ENCODE assay signal across 8 mouse cellular contexts in the genomic region with DNA sequence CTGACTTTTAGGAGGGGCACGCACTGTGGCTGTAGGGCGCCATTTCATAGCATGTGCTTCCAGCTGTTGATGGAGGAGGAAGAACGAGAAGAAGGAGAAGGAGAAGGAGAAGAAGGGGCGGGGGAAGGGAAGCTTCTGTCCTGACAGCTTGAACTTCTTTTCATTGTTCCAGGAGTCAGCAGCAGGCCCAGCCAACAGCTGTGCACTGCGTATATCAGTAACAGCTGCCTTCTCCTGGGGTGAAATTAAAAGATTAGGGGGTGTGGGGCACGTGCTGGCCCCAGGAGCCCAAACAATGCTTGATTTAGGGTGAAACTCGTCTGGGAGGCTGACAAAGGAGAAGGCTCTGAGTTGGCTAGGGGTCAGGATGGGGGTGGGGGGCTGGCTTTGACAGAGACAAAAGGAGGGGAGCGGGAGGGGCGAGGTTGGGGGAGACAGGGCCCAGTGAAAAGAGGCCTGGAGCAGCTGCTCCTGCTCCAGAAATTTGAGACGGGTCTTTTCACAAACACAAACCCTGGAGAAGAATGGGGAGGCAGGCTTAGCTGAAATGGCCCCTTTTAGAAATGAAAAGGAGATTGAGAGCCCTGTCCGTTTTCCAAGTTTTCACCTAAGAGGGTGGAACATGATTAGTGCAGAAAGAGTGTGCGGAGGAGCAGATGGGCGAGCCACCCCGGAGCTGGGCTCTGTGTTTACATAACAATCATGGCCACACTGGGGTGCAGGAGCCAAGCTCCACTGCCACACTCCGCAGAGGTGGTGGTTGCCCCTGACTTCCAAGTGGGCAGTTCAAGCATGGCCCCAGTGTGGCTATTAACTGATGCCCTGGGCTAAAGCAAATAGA.
A peak's percentile ranks its signal among the peaks of the same experiment; 100 is the strongest.
DNase-seq lines count a peak whose midpoint lies in the region; ATAC-seq and TF ChIP-seq lines count a peak whose summit lies in the region.

No protein-coding gene starts in this region.

- TF ChIP-seq EP300 in ES-Bruce4 (IDR thresholded peaks at IDR 0.05; ENCODE audit: insufficient read depth, low read depth, low read length) = peak; percentile 95

- no peaks in the 10 kb centered on the region for H3K27me3 ChIP-seq in ES-Bruce4 (ENCODE audit: control insufficient read depth, insufficient read depth, low read length, poor library complexity, severe bottlenecking)
- H3K27me3 ChIP-seq in forebrain, embryonic 13.5 days = peaks cover 49% of the 10 kb centered on the region
- peaks cover 69% of the 10 kb centered on the region for H3K27me3 ChIP-seq in midbrain, embryonic 11.5 days (ENCODE audit: control insufficient read depth, insufficient read depth, low read length)

- 4% methylated on average over 15 of the region's 15 CpGs for WGBS in forebrain, embryonic 13.5 days
- WGBS in midbrain, embryonic 11.5 days = 1% methylated on average over 15 of the region's 15 CpGs

- peaks cover 35% of the 10 kb centered on the region for H3K4me1 ChIP-seq in ES-Bruce4 (ENCODE audit: control insufficient read depth, insufficient read depth, low read length)
- peaks cover 76% of the 10 kb centered on the region for H3K4me1 ChIP-seq in forebrain, embryonic 13.5 days
- peaks cover 55% of the 10 kb centered on the region for H3K4me1 ChIP-seq in midbrain, embryonic 11.5 days (ENCODE audit: control insufficient read depth, insufficient read depth, low read length)

- peak; percentile 82 for ATAC-seq in forebrain, embryonic 13.5 days
- ATAC-seq in midbrain, embryonic 11.5 days (ENCODE audit: low FRiP score) = peak; percentile 84

- intact Hi-C loops in gastrocnemius, adult 2 months (cut with DNase I) = no loop called here

- H3K27ac ChIP-seq in ES-Bruce4 (ENCODE audit: insufficient read depth, low read length) = peak overlapping the region; percentile 77
- peak overlapping the region; percentile 91 for H3K27ac ChIP-seq in forebrain, embryonic 13.5 days
- H3K27ac ChIP-seq in midbrain, embryonic 11.5 days (ENCODE audit: low read depth, low read length) = peak overlapping the region; percentile 17
- no peak overlapping the region for H3K27ac ChIP-seq in gastrocnemius, adult 2 months

- TF ChIP-seq POLR2A in ES-Bruce4 (IDR thresholded peaks at IDR 0.05; ENCODE audit: insufficient read depth, low read length) = no peak

- H3K4me3 ChIP-seq in ES-Bruce4 (ENCODE audit: low read depth, low read length) = no peak overlapping the region
- no peak overlapping the region for H3K4me3 ChIP-seq in forebrain, embryonic 13.5 days
- no peak overlapping the region for H3K4me3 ChIP-seq in midbrain, embryonic 11.5 days (ENCODE audit: low read depth, low read length)
- no peak overlapping the region for H3K4me3 ChIP-seq in gastrocnemius, adult 2 months

- H3K9me3 ChIP-seq in ES-Bruce4 (replicated peaks; ENCODE audit: control insufficient read depth, insufficient read depth, low read length, poor library complexity, severe bottlenecking) = no peaks in the 10 kb centered on the region
- no peaks in the 10 kb centered on the region; the same call in 1 of the 2 replicates for H3K9me3 ChIP-seq in forebrain, embryonic 13.5 days (replicated peaks)
- H3K9me3 ChIP-seq in midbrain, embryonic 11.5 days (ENCODE audit: control insufficient read depth, low read length) = no peaks in the 10 kb centered on the region

- no peaks in the 10 kb centered on the region for H3K36me3 ChIP-seq in ES-Bruce4 (ENCODE audit: control insufficient read depth, insufficient read depth, low read length, poor library complexity, severe bottlenecking)
- no peaks in the 10 kb centered on the region for H3K36me3 ChIP-seq in forebrain, embryonic 13.5 days (ENCODE audit: poor library complexity, severe bottlenecking)
- no peaks in the 10 kb centered on the region for H3K36me3 ChIP-seq in midbrain, embryonic 11.5 days (ENCODE audit: control insufficient read depth, insufficient read depth, low read length)

- peak overlapping the region; percentile 32 for H3K4me2 ChIP-seq in forebrain, embryonic 13.5 days
- H3K4me2 ChIP-seq in midbrain, embryonic 11.5 days = peak overlapping the region; percentile 22; the same call in 1 of the 2 replicates

- no peak overlapping the region for H3K9ac ChIP-seq in ES-Bruce4 (ENCODE audit: low read depth, poor library complexity, severe bottlenecking)
- H3K9ac ChIP-seq in forebrain, embryonic 13.5 days = no peak overlapping the region
- no peak overlapping the region for H3K9ac ChIP-seq in midbrain, embryonic 11.5 days (ENCODE audit: low read length)

- no peak for TF ChIP-seq CTCF in ES-Bruce4 (IDR thresholded peaks at IDR 0.05; ENCODE audit: low read depth, low read length)
- TF ChIP-seq CTCF in gastrocnemius, adult 2 months (IDR thresholded peaks at IDR 0.05) = no peak

- peak; percentile 36 for DNase-seq in gastrocnemius, postnatal 10 days
- DNase-seq in gastrocnemius, postnatal 25 days = no peak
- DNase-seq in midbrain, embryonic 11.5 days (ENCODE audit: low spot score, missing footprints) = peak; percentile 98
- DNase-seq in ovary, postnatal 14 days (ENCODE audit: low spot score) = no peak
- DNase-seq in frontal cortex, postnatal 36 days (ENCODE audit: low spot score in 2 of 2) = no peak
- no peak for DNase-seq in gastrocnemius, adult 2 months

Comparison
In these comparisons a context has a peak if more than half of its experiments do, and no peak if none do; other contexts are left out.
1. DNase-seq: peak in gastrocnemius, postnatal 10 days (single experiment) and midbrain, embryonic 11.5 days (single experiment); none in gastrocnemius, postnatal 25 days (single experiment), ovary, postnatal 14 days (single experiment), frontal cortex, postnatal 36 days (0 of 2) and gastrocnemius, adult 2 months (single experiment).